Mouse (Mus musculus) ES-E14 (cell line): ENCODE results near the gene Lpin2. TPM values are rescaled to one million over a fixed set of nuclear protein-coding genes. Genes with fewer than 3 reads are reported as not detected.

Source experiments
- DNase-seq: peaks from one replicate; pipeline ENCODE4 v3.0.0-alpha.2; 2013; ENCODE audit warnings: low read depth, low spot score
- H3K27ac ChIP-seq: 2 replicates; pipeline ENCODE4 v1.5.1; 2012; ENCODE audit warnings: low read depth, mild to moderate bottlenecking, low read length, moderate library complexity, mixed read lengths; ENCODE audit not compliant: poor library complexity, insufficient read depth, severe bottlenecking
- H3K36me3 ChIP-seq: 2 replicates; pipeline ENCODE4 v1.6.1; 2012; ENCODE audit warnings: mild to moderate bottlenecking, low read length, moderate library complexity, mixed read lengths; ENCODE audit not compliant: control insufficient read depth, poor library complexity, insufficient read depth, severe bottlenecking
- H3K4me1 ChIP-seq, 2 experiments: fragments of 150-350 bp in 1 of 2; sonication (generic) in 1 of 2; 2 replicates each; pipeline ENCODE4 v1.6.1; 2012; ENCODE audit warnings: low read length in 2 of 2, mild to moderate bottlenecking in 1 of 2, mixed read lengths in 1 of 2; ENCODE audit not compliant: control insufficient read depth in 2 of 2, insufficient read depth in 2 of 2, poor library complexity in 1 of 2
- H3K4me3 ChIP-seq, 2 experiments: fragments of 150-350 bp in 1 of 2; sonication (generic) in 1 of 2; 2 replicates each; pipeline ENCODE4 v1.5.1; 2012; ENCODE audit warnings: low read length in 2 of 2, low read depth in 1 of 2, mild to moderate bottlenecking in 1 of 2, mixed read lengths in 1 of 2; ENCODE audit not compliant: insufficient read depth in 1 of 2, poor library complexity in 1 of 2, severe bottlenecking in 1 of 2
- H3K9ac ChIP-seq: 2 replicates; pipeline ENCODE4 v1.6.1; 2012; ENCODE audit warnings: low read depth, mild to moderate bottlenecking, low read length, mixed read lengths; ENCODE audit not compliant: poor library complexity, insufficient read depth, severe bottlenecking
- H3K9me3 ChIP-seq: fragments of 150-350 bp; sonication (generic); 2 replicates; pipeline ENCODE4 v1.6.1; 2012; ENCODE audit warnings: low read depth, mild to moderate bottlenecking, low read length; ENCODE audit not compliant: control insufficient read depth, insufficient read depth
- CHD2 ChIP-seq: IDR thresholded peaks from 2 replicates; pipeline ENCODE4 v1.6.1; 2014; ENCODE audit warnings: mild to moderate bottlenecking, low read depth, low read length, inconsistent platforms
- HCFC1 ChIP-seq: IDR thresholded peaks from 2 replicates; pipeline ENCODE4 v1.6.1; 2012; ENCODE audit warnings: low read length, inconsistent platforms, borderline replicate concordance; ENCODE audit not compliant: insufficient read depth
- MAFK ChIP-seq: IDR thresholded peaks from 2 replicates; pipeline ENCODE4 v1.6.1; 2014; ENCODE audit warnings: mild to moderate bottlenecking, low read depth, low read length, inconsistent platforms; ENCODE audit not compliant: insufficient read depth
- ZC3H11A ChIP-seq: IDR thresholded peaks from 2 replicates; pipeline ENCODE4 v1.6.1; 2012; ENCODE audit warnings: low read depth, mild to moderate bottlenecking, inconsistent platforms, low read length, borderline replicate concordance
- ZNF384 ChIP-seq: IDR thresholded peaks from 2 replicates; pipeline ENCODE4 v1.6.1; 2012; ENCODE audit warnings: low read depth, low read length, inconsistent platforms
- in situ Hi-C, 2 experiments: fragments of 600-800 bp; cut with MboI; formaldehyde crosslinking; loops; one replicate each; pipeline ENCODE4 v1.15.1; 2025; ENCODE audit warnings: low sequenced_read_pairs in 2 of 2, inconsistent platforms in 1 of 2; ENCODE audit not compliant: unreplicated experiment in 2 of 2
- total RNA-seq: library from RNA; depleted of rRNA; stranded (reverse); fragments of 300-350 nt; gene quantifications from 2 replicates; pipeline ENCODE4 v1.2.3, GENCODE M21; 2012

The Lpin2 gene
- total RNA-seq, 1 experiment = 12.6 TPM

GRCm38 (mm10) chr17:71277701-71278491 lies 95.5 kb downstream of the Lpin2 start:
- in situ Hi-C loops = no loop called here
- TF ChIP-seq ZNF384 = no peak
- no peak overlapping the region for H3K4me3 ChIP-seq
- no peak for DNase-seq
- H3K9ac ChIP-seq = no peak overlapping the region
- no peaks in the 10 kb centered on the region for H3K9me3 ChIP-seq
- no peaks in the 10 kb centered on the region for H3K4me1 ChIP-seq
- no peak overlapping the region for H3K27ac ChIP-seq
- no peaks in the 10 kb centered on the region for H3K36me3 ChIP-seq

GRCm38 (mm10) chr17:71282716-71283115 lies 100.4 kb downstream of the Lpin2 start:
- no peak for DNase-seq
- Histone ChIP-seq H3K9me3 (no peaks in the 10 kb centered on the region), H3K9ac (no peak overlapping the region), H3K4me1 (no peaks in the 10 kb centered on the region), H3K27ac (no peak overlapping the region), H3K4me3 (no peak overlapping the region), H3K36me3 (no peaks in the 10 kb centered on the region)
- in situ Hi-C loops = no loop called here
- TF ChIP-seq ZC3H11A (no peak), ZNF384 (no peak), HCFC1 (no peak)

- in situ Hi-C loops = no loop called here
Observed at GRCm38 (mm10) chr17:71283237-71283636, 100.9 kb downstream of the Lpin2 start.

GRCm38 (mm10) chr17:71284890-71285289 lies 102.5 kb downstream of the Lpin2 start:
- Histone ChIP-seq H3K36me3 (no peaks in the 10 kb centered on the region), H3K27ac (no peak overlapping the region), H3K4me3 (no peak overlapping the region), H3K9ac (no peak overlapping the region), H3K4me1 (no peaks in the 10 kb centered on the region), H3K9me3 (no peaks in the 10 kb centered on the region)
- DNase-seq = no peak
- no peak for TF ChIP-seq MAFK
- TF ChIP-seq HCFC1 = no peak
- no peak for TF ChIP-seq CHD2
- TF ChIP-seq ZNF384 = no peak
- no peak for TF ChIP-seq ZC3H11A
- in situ Hi-C loops = no loop called here

More at GRCm38 (mm10) chr17:71283237-71283636, 100.9 kb downstream of the Lpin2 start:
- H3K9me3 ChIP-seq = no peaks in the 10 kb centered on the region
- DNase-seq = no peak
- H3K4me3 ChIP-seq = no peak overlapping the region
- H3K4me1 ChIP-seq = no peaks in the 10 kb centered on the region
- no peak for TF ChIP-seq HCFC1
- no peak for TF ChIP-seq MAFK
- no peak for TF ChIP-seq ZC3H11A
- no peaks in the 10 kb centered on the region for H3K36me3 ChIP-seq
- no peak overlapping the region for H3K27ac ChIP-seq
- no peak overlapping the region for H3K9ac ChIP-seq

- no peaks in the 10 kb centered on the region for H3K9me3 ChIP-seq
Observed at GRCm38 (mm10) chr17:71285929-71286328, 103.6 kb downstream of the Lpin2 start.

More at GRCm38 (mm10) chr17:71285929-71286328, 103.6 kb downstream of the Lpin2 start:
- H3K27ac ChIP-seq = no peak overlapping the region
- H3K36me3 ChIP-seq = no peaks in the 10 kb centered on the region
- in situ Hi-C loops = no loop called here
- H3K9ac ChIP-seq = no peak overlapping the region
- no peak for DNase-seq
- TF ChIP-seq ZNF384 = no peak
- H3K4me3 ChIP-seq = no peak overlapping the region
- no peaks in the 10 kb centered on the region for H3K4me1 ChIP-seq
